Mouse (Mus musculus) adrenal gland, adult 2 months (tissue): ENCODE data around the gene Dapp1. TPM values are rescaled to one million over a fixed set of nuclear protein-coding genes. Genes with fewer than 3 reads are reported as not detected.
A peak's percentile ranks its signal among the peaks of the same experiment; 100 is the strongest.

Experiments used
- DNase-seq: peaks from one replicate; pipeline ENCODE4 v3.0.0; 2021
- long read RNA-seq: library from polyadenylated mRNA; stranded (forward); transcript quantifications from one replicate; pipeline ENCODE4 v2.0.0, GENCODE M21; 2021
- polyA plus RNA-seq: library from polyadenylated mRNA; depleted of rRNA; stranded (reverse); fragments of >200 nt; gene quantifications from 2 replicates; pipeline ENCODE4 v1.2.3, GENCODE M21; 2012; rRNA removed
- total RNA-seq, 2 experiments: library from RNA; stranded (reverse); gene quantifications; 2 replicates each; pipeline ENCODE4 v1.2.3; 2021

The Dapp1 gene
- total RNA-seq, result 1 to 10 TPM; 3.8 to 4.7 TPM
- 1.8 and 2.6 TPM in 2 replicates for polyA plus RNA-seq
- long read RNA-seq, transcript Dapp1-201 (9 exons, 3,083 nt), result major isoform, 7 of 8 reads
- long read RNA-seq, partial matches to known transcripts, result 0 of 8 reads
- long read RNA-seq, other reads (novel, unspliced or antisense), result 1 of 8 reads

- DNase-seq, result peak; percentile 72
These were observed at the start of gene Dapp1 for GRCm38 (mm10) chr3:137981382-137981750. Dapp1 (minus strand) TSS chr3:137981545.

GRCm38 (mm10) chr3:138030563-138030962, 49.2 kb upstream of the Dapp1 start:
- no peak for DNase-seq

GRCm38 (mm10) chr3:138029351-138029750, 48.0 kb upstream of the Dapp1 start:
- DNase-seq, result peak; percentile 90

GRCm38 (mm10) chr3:138027575-138028362, 46.4 kb upstream of the Dapp1 start:
- DNase-seq, result no peak

- no peak for DNase-seq
These were observed 44.9 kb upstream of the Dapp1 start for GRCm38 (mm10) chr3:138026286-138026685.

- no peak for DNase-seq
These were observed 41.3 kb upstream of the Dapp1 start for GRCm38 (mm10) chr3:138022651-138023050.

- no peak for DNase-seq
These were observed 40.7 kb upstream of the Dapp1 start for GRCm38 (mm10) chr3:138022003-138022402.

- no peak for DNase-seq
These were observed 35.5 kb upstream of the Dapp1 start for GRCm38 (mm10) chr3:138016810-138017209.

- no peak for DNase-seq
These were observed 33.4 kb upstream of the Dapp1 start for GRCm38 (mm10) chr3:138014725-138015124.

- DNase-seq, result no peak
These were observed 31.0 kb upstream of the Dapp1 start for GRCm38 (mm10) chr3:138012351-138012750.

- peak; percentile 49 for DNase-seq
These were observed 26.8 kb upstream of the Dapp1 start for GRCm38 (mm10) chr3:138008152-138008551.

GRCm38 (mm10) chr3:138006896-138007295, 25.6 kb upstream of the Dapp1 start:
- DNase-seq, result no peak

GRCm38 (mm10) chr3:138003264-138003663, 21.9 kb upstream of the Dapp1 start:
- DNase-seq, result no peak

- DNase-seq, result no peak
These were observed 21.2 kb upstream of the Dapp1 start for GRCm38 (mm10) chr3:138002545-138002944.

GRCm38 (mm10) chr3:138001865-138002264, 20.5 kb upstream of the Dapp1 start:
- DNase-seq, result no peak

GRCm38 (mm10) chr3:138000724-138001069, 19.4 kb upstream of the Dapp1 start:
- DNase-seq, result peak; percentile 63

- no peak for DNase-seq
These were observed 18.8 kb upstream of the Dapp1 start for GRCm38 (mm10) chr3:138000062-138000723.

GRCm38 (mm10) chr3:137999224-137999790, 18.0 kb upstream of the Dapp1 start:
- DNase-seq, result no peak

GRCm38 (mm10) chr3:137998491-137999223, 17.3 kb upstream of the Dapp1 start:
- DNase-seq, result peak; percentile 8

GRCm38 (mm10) chr3:137995486-137995885, 14.1 kb upstream of the Dapp1 start:
- no peak for DNase-seq

- no peak for DNase-seq
These were observed 12.9 kb upstream of the Dapp1 start for GRCm38 (mm10) chr3:137994196-137994595.

GRCm38 (mm10) chr3:137992366-137992765, 11.0 kb upstream of the Dapp1 start:
- no peak for DNase-seq
